Mouse (Mus musculus) adrenal gland, postnatal 4 days (tissue): ENCODE measurements around the gene Mapk8ip1. TPM values are rescaled to one million over a fixed set of nuclear protein-coding genes. Genes with fewer than 3 reads are reported as not detected.

Experiments
- DNase-seq, 2 experiments: peaks; one replicate each; pipeline ENCODE4 v3.0.0; 2021 to 2022; ENCODE audit warnings: low spot score in 2 of 2, mixed read lengths in 2 of 2
- total RNA-seq, 2 experiments: library from RNA; stranded (reverse); gene quantifications; 2 replicates each; pipeline ENCODE4 v1.2.3; 2021

The Mapk8ip1 gene
- total RNA-seq, 2 experiments from 2014 or later: 48.9 to 52.3 TPM

DNA sequence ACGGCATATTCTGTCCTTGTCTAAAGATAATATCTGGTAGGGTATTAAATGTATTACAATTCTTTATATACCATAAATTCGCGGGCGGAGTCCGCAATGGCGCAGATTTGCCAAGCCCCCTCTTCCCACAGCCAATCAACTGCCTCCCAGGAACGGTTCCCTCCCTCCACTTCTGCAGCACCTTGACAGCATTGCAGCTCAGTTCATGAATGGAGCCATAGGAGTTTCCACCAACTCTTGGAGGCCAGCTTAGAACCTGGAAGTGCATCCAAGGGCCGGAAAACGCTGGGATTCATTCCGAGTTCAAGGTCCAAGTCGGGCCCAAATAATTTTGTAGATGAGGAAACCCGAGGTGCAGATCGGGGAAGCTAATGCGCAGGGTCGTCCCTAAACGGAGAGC is 26.5 kb downstream of the Mapk8ip1 start, which contains the start of the genes Pex16 and Large2:
Gene Pex16, plus strand, starts transcription at position 163 of the 400 bp plus-strand sequence.
Gene Large2, minus strand, starts transcription at position 356 of the 400 bp plus-strand sequence.
- DNase-seq: no peak

DNA sequence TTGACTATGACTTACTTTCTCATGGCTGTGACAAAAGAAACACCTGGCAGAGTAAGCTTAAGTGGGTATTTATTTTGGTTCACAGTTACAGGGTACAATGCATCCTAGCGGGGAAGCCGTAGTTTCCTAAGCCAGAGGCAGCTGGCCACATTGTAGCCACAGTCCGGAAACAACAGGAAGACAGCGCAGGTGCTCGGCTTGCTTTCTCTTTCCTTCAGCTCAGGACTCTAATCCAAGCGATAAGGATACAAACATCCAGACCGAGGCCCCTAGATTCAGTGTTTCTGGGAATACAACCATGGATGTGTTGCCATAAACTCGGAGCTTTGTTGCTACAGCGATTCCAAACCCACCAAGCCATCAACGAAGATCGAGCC is 27.6 kb downstream of the Mapk8ip1 start:
- DNase-seq: no peak

DNA sequence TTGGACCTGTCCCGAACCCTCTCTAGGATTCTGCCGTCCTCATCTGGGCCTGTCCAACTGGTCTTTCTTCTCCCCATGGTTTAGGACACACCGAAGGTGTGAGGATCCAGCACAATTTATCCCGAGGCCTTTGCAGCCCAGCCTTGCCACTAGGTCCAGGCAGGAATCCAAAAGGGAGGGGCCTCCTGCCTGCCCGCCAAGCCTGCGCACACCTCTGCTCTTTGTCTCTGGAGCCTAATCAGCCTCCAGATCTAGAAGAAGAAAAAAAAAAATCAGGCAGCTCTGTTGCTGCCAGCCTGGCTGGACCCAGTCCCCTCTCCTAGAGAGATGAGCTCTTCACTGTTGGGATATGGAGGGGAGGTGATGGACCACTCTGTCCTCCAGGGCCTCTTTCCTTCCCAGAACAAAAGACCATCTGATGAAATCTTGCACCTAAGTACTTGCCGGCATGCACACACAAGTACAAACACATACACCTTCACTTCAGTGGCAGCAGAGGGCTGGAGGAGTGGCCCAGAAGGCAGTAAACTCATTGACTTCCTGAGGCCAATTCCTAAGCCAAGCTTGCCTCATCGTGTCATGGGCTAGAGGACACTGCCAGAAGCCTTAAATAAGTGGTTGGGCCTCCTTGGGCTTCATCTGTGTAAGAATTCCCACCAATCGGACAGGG is 28.2 kb downstream of the Mapk8ip1 start:
- DNase-seq: no peak

DNA sequence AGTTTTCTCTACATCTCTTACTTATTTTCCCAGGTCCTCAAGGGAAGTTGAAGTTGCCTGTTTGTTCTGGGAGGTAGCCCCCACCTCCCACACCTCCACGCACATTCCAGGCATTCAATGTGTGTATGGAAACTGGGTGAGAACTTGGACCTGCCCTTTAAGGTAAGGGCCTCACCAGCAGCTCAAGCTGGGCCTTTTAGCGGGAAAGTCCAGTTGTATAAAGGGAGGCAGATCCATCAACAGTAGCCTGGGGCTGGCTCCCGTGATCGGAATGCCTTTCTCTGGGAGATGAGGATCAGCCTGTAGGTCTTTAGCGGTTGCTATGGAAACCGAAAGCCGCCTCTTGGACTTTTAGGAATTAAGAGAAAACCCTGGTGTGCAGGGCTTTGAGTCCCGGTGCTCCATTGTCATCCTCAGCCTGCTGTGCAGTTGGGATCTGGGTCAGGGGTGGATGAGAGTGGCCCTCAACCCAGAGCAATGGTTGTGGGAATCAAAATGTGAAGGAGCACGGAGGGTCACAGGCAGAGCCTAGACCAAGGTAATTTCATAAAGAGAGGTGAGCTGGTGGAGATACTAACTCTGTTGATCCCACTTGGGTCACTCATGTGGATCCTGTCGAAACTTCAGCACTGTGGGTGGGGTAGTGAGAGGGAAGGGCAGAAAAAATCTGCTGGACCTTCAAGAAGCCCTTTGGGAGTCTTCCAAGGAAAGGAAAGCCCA is 28.9 kb downstream of the Mapk8ip1 start:
- no peak for DNase-seq

DNA sequence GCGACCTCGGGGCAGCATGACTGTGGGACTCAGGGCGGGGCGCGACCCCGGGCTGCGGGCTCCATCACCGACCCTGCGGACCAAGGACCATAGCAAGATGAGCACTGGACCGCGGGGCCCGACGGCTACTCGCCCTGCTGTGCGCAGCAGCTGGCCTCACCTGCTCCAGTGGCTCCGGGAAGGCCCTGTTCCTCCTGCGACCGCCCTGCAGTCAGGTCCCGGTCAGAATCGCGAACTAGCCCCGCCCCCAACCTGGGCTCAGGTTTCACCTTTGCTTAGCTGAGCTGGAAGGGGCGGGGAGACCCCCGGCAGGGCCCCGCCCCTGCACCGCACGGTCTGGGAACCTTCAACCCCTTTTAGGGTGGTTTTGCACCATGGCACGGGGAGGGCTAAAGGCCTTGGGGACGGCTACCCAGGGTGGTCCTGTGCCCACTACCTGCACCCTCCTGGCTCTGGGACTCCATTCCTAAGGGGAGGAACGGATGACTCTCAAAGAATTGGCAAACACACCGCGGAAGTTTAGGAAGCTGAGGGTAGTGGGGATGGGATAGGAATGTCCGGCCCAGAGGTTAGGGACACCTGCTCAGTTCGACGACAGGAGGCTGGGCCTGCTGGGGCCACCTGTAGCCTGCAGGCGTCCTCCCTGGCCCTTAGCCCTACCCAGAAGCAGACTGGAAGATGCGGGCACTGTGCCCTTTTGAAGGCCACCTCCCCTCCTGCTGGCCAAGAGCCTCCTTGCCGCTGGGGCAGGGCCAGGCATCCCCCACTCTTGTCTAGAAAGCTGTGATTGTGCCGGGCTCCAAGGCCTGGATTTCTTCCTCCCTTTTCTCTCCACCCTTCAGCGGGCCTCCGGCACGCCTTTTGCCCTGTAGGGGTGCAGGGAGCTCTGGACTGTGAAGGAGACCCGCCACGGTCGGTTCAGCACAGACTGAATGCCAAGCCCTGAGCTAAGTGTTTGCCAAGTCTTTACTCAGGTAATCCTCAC is 29.9 kb downstream of the Mapk8ip1 start:
- DNase-seq: no peak

DNA sequence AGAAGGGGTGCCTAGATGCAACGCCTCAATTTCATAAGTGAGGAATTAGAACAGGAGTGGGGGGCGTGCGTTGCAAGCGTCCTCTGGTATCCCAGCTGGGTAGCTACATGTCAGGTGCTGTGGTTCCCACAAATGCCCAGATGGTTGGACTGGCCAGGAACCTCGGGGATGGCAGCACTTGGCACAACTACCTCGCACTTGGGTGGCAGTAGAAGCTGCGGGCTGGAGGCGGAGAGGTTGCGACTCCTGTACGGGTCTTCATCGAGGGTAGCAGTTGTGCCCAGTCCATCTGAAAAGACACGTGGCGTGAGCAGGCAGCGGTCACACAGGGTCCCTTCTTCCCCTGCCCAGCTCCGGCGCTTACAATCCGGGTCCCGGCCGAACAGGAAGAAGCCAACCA is 30.7 kb downstream of the Mapk8ip1 start:
- DNase-seq: no peak

DNA sequence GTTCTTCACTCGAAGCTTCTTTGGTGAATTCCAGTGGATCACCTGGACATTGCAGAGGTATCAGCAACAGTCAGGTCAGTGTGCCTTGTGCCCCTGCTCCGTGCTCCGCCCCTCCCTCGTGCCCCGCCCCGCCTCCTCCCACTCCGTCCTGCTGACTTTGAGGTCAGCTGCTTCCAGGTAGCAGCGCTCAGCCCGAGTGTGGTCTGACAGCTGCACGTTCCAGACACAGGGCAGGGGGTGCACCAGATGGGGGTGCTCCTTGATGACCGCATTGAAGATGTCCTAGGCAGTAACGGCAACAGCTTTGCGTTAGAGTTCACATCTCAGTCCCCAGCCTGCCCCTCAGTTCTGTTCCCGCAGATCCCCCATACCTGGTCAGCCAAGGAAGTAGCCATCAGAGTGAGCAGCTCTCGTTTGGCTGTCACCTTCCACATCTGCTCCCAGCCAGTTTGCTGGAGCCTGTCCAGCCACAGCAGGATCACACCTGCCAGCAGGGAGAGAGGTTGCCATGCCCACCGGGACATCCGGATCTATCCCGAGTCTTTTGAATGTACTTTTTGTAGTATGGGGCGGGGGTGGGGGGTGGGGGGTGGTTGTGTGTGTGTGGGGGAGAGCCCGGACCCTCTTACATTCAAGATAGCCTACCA is 33.6 kb downstream of the Mapk8ip1 start:
- DNase-seq: no peak

DNA sequence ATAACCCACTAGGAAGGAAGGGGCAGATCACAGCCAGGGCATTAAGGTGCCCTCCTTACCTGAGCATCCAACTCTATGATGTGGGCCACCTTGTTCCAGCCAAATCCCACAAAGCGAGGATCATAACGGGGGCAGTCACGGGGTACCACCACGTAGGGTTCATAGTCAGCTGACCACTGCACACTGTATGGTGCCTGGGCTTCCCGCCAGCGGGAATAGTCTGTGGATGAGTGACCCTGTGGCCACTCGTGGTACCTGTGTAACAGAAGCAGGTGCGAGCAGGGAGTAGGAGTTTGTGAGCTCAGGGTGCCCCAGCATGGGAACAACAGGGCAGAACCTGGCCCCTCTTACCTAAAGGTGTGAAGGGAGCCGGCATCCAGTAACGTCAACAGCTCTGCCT is 35.5 kb downstream of the Mapk8ip1 start:
- DNase-seq: no peak

DNA sequence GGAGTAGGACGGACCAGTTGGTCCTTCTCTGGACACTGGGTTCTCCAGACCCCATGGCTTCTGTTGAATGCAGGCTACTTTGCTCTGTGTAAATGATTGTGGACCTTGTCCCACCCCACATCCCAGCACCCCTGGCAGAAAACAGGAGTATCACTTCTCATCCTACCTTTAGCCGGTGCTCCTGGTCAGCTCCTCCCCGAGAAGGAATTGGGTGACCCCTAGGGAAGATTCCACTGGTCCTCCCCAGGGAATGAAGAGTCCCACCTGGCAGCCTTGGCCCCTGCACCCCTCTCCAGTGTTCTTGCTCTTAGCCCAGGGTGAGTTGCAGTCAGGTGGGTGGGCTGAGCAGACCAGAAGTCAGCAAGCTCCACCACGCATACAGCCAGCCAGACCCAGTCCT is 37.0 kb downstream of the Mapk8ip1 start:
- no peak for DNase-seq

DNA sequence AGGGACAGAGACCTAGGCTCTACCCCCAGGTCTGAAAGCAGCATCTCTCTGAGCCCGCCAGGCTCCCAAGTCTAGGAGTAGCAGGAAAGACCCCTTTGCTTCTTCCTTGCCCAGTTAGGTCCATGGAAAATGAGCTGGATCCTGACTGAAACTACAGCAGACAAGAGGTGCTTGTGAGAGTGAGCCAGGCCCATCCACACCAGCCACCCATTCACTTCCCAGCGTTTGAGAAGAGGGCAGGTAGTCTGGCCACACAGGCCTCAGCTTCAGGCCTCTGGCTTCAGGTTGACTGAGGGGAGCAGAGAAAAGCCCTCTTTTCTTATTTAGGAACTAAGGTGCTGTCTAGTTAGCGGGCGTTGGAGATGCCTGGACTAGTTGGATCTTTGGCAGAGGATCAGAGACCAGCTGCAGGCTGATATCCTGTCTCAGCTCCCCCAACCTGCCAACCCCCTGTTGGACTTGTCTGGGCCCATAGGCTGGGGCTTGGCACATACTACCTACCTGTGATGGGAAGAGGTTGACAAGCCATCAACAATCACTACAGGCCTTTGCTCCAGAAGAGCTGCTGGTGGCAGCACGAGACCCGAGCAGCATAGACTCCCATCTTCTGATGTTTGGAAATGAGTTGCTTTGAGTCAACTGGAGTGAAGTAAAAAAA is 38.4 kb downstream of the Mapk8ip1 start:
- no peak for DNase-seq

DNA sequence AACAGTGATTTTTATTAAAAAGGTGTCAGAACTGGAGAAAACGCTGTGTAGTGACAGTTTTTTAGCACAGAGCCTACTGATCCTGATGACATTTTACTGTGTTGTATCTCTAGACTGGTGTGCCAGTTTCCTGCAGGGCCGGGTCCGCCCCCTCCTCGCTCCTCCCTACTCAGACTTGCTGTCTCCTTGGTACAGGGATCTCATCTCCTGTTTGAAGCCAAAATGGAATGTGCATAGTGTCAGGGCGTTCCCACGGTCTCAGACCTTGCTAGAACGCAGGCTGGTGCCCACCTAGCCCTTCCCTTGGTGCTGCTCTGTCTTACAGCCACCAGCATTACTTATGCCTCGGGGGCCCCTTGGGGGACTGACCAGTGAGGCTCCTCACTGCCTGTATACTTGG is 39.3 kb downstream of the Mapk8ip1 start:
- DNase-seq: no peak

DNA sequence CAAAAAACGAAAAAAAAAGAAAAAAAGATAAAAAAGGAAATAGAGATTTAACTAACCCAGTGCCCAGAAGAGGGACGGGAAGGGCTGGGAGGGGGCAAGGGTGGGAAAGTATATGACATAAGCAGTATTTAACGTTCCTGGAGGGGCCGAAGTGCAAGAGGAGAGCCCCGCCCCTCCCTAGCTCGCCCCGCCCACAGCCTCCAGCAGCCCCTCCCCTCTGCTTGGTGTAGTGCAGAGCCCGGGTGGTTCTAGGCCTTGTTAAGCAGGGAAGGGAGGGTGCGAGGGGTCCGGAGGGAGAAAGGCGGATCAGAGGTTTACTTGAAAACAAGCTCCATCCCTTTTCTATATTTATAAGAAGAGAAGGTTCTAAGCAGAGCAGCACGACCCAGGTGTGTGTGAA is 40.2 kb downstream of the Mapk8ip1 start:
- no peak for DNase-seq

DNA sequence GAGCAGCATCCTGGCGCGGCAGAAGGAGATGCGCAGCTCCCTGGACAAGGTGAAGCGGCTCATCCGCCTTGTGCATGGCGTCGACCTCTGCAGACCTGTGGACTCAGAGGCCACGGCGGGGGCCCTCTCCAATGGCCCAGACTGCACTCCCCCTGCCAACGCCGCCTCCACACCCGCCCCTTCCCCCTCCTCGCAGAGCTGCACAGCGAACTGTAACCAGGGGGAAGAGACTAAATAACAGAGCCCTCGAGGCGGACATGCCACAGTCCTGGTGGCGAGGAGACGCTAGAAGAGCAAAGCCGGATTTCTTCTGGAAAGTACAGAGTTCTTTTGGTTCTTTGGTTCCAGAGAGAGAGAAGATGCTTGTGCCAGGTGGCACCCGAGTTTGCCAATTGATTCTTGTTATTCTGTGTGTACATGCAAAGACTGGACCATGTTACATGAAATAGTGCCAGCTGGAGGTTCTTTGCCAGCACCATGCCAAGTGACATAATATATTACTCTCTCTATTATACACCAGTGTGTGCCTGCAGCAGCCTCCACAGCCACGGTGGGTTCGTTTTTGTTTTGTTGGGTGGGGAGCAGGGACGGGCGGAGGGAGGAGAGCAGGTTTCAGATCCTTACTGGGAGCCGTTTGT is 40.8 kb downstream of the Mapk8ip1 start:
- DNase-seq: no peak

DNA sequence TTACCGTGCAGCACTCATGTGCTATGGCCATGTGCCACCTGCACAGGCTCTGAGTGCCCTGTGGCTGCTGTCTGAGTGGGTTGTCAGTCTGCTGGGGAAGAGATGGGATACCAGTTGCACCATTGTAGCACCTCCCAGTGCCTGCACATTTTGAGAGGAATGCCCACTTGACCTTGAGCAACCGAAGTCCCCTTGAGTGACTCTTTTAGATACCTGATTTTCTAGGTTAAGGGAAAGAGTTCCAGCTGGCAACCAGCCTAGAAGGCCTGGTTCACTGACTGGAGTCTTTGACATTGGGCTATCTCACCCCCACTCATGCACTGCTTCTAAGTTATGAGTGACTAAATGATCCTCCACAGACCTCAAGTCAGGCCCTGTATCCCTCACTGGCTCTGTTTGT is 41.8 kb downstream of the Mapk8ip1 start:
- DNase-seq: no peak

DNA sequence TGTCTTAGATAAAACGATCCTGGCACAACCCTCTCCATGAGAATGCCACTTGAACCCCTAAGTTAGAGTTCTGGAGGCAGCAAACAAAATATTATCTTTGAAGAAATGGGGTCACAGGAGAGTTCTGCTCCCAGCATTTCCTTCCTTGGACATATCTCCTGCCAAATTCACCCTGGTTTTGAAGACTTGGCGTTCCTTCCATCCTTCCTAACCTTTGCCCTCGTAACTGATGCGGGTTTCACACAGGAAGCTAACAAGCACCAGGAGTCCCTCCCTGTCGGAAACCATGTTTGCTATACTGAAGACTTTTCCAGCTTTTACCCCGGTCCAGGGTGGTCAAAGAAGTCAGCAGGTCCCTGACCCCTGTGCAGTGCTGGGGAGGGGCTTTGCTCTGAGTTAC is 46.8 kb downstream of the Mapk8ip1 start:
- DNase-seq: no peak

DNA sequence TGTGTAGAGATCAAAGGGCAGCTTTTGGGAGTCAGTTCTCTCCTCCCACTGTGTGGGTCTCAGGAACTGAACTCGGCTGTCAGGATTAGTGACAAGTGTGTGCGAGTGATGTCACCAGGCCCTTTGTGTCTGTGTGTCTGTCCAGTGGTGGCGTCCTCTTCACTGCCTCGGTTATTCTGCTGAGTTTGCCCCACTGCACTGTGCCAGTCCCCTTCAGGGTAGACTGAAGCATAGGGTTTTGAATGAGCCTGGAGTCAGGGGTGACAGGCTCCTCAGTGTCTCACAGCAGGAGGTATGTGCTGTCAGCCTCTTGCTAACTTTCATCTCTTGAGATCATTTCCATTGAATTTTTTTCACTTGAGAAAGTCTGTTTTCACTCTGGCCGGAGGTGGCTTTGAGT is 47.7 kb downstream of the Mapk8ip1 start:
- DNase-seq: no peak

DNA sequence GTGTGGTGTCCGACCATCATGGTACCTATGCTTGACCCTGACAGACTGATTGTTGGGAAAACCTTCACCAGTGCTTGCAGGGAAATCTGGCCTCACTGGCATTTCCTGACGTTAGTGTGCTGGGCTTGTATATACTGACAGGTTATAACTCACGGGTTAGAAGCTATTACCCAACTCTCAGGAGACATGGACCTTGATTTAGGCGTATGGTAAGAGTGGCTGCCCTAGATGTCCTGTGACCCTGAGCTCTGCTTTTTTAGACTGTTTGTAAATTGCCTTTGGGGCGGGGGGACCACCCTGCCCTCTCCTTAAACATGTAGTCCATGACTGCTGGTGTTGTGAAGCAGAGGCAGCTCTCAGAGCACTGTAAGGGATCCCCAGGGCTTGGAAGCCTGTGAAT is 50.4 kb downstream of the Mapk8ip1 start:
- no peak for DNase-seq

DNA sequence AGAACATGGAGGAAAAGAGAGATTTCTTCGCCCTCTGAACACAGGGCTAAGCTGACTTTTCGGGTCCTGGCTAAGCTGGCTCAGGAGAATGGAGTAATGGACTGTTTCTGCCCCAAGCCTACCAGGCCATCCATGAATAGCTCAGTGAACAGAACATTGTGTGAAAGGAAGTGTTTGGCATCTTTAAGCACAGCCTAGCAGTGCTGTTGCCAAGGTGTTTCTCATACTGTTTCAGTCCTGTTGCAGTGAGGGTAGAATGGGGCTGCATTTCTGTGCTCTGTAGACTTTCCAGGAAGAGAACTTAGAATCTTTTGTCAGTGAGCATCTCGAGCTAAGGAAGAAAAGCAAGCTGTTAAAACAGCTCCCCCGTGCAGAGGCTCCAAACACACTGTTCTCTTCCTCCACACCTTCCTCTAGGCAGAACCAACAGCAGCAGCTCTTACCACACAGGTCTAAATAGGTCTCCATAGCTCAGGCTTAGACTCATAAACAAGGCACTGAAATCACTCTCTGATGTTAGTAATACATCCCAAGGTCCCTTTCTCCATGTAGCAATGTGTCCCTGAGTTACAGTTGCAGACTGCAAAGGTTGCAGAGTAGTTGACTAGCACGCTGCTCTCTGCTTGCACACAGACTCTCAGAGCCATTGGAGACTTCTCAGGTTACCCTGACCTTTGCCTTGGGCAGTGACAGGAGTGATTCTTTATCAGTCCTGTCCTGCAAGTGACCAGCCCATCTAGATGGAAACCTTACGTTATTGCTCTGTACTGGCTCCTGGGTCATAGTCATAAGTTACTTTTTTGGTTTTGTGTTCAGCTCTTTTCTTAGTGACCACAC is 51.3 kb downstream of the Mapk8ip1 start:
- no peak for DNase-seq

DNA sequence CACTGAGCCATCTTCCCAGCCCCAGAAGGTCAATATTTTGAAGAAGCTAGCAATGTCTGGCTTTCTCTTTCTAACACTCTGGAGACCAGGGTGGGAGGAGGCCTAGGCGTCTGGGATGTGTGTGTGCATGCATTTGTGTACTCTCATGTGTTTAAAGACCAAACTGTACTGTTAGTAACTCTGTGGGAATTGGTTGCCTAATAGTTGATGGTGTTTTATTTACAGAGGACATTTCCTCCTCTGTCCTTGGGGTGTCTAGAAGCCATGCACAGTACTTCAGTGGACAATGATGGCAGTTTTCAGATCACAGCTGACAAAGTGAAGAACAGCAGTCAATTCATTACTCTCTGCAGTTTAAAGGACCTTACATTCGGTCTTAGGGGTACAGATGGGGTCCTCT is 53.9 kb downstream of the Mapk8ip1 start:
- DNase-seq: no peak
